Mouse (Mus musculus) forebrain, embryonic 13.5 days (tissue): ENCODE data around the gene Pramef17. TPM values are rescaled to one million over a fixed set of nuclear protein-coding genes. Genes with fewer than 3 reads are reported as not detected.
"Not testable (repeated sequence)": the region's sequence is repeated elsewhere in the genome, so short reads cannot be mapped to it uniquely, and the experiment has no call there.

Experiments
- ATAC-seq: fragments of 200-750 bp; cut with Nextera tagmentation; 2 replicates; pipeline ENCODE4 v1.8.0; 2017
- H3K27ac ChIP-seq: fragments of 300-500 bp; sonication (generic); 2 replicates; pipeline ENCODE4 v1.5.1; 2015; ENCODE audit warnings: inconsistent platforms, mild to moderate bottlenecking, moderate library complexity
- H3K27me3 ChIP-seq: fragments of 300-500 bp; sonication (generic); 2 replicates; pipeline ENCODE4 v1.6.1; 2015; ENCODE audit warnings: mild to moderate bottlenecking, inconsistent platforms
- H3K36me3 ChIP-seq: fragments of 300-500 bp; sonication (generic); 2 replicates; pipeline ENCODE4 v1.6.1; 2015; ENCODE audit warnings: mild to moderate bottlenecking, inconsistent platforms; ENCODE audit not compliant: poor library complexity, severe bottlenecking
- H3K4me1 ChIP-seq: fragments of 300-500 bp; sonication (generic); 2 replicates; pipeline ENCODE4 v1.6.1; 2015; ENCODE audit warnings: inconsistent platforms
- H3K4me2 ChIP-seq: fragments of 300-500 bp; sonication (generic); 2 replicates; pipeline ENCODE4 v1.6.1; 2015; ENCODE audit warnings: inconsistent platforms, mild to moderate bottlenecking, moderate library complexity
- H3K4me3 ChIP-seq: fragments of 300-500 bp; sonication (generic); 2 replicates; pipeline ENCODE4 v1.5.1; 2015; ENCODE audit warnings: mild to moderate bottlenecking, inconsistent platforms
- H3K9ac ChIP-seq: fragments of 300-500 bp; sonication (generic); 2 replicates; pipeline ENCODE4 v1.6.1; 2015; ENCODE audit warnings: mild to moderate bottlenecking, inconsistent platforms
- H3K9me3 ChIP-seq: fragments of 300-500 bp; sonication (generic); replicated peaks from 2 replicates; pipeline ENCODE4 v1.6.1; 2016; ENCODE audit warnings: inconsistent platforms
- WGBS: fragments of 180-500 bp; shearing (Covaris S2); methylation state at CpG from one replicate; pipeline ENCODE4 v1.1.7; 2015; 5-methylcytosine and 5-hydroxymethylcytosine counted together
- polyA plus RNA-seq: library from polyadenylated mRNA; unstranded; fragments of >200 nt; fragmentation: Nextera tagmentation; extraction: Ambion mirVana; gene quantifications from 2 replicates; pipeline ENCODE4 v1.2.1, GENCODE M21; 2015

Gene Pramef17
- not detected in 2 replicates for polyA plus RNA-seq

DNA sequence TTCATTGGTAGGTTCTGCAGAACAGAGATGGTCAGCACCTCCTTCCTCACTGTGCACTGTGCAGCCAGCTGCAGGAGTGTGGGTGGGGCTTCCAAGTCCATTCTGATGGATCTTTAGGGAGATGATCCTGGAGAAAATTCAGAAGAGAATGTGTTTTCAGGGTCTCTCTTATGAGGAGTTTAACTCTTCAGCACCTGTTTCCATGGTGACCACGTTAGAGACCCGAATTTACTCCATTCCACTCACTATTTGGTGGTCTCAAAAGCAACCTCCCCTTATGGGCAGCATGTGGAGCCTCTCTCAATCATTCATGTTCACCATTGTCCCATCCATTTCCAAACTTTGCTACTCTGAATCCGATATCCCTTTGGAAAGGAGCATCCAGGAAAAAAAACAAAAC lies at the start of gene Pramef17:
Gene Pramef17, minus strand, starts transcription at position 101 of the 400 bp plus-strand sequence.
- 56% methylated on average over 3 of the region's 3 CpGs for WGBS
- not testable (repeated sequence) for H3K4me3 ChIP-seq, H3K27me3 ChIP-seq, H3K9ac ChIP-seq, H3K36me3 ChIP-seq, H3K27ac ChIP-seq, H3K4me2 ChIP-seq, ATAC-seq, H3K4me1 ChIP-seq
- H3K9me3 ChIP-seq: peaks cover 19% of the 10 kb centered on the region; the same call in 1 of the 2 replicates

DNA sequence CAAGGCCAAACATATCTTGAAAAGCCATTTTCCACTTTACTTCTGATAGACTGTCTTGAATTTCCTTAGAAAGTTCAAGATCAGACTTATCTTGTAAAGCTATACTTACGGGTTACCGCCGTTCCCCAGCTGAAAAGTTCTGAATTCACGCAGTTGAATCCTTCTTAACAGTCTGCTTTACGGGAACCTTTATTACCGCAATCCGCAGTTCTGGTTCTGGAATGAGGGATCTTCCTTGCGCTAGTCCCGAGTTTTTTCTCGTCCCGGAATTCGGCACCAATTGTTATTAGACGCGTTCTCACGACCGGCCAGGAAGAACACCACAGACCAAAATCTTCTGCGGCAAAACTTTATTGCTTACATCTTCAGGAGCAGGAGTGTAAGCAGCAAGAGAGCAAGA lies 6.0 kb downstream of the Pramef17 start:
- not testable (repeated sequence) for H3K36me3 ChIP-seq, H3K9ac ChIP-seq, ATAC-seq, H3K27me3 ChIP-seq, H3K4me3 ChIP-seq, H3K9me3 ChIP-seq, H3K4me1 ChIP-seq, H3K4me2 ChIP-seq, H3K27ac ChIP-seq
- WGBS: 94% methylated on average over 17 of the region's 17 CpGs

DNA sequence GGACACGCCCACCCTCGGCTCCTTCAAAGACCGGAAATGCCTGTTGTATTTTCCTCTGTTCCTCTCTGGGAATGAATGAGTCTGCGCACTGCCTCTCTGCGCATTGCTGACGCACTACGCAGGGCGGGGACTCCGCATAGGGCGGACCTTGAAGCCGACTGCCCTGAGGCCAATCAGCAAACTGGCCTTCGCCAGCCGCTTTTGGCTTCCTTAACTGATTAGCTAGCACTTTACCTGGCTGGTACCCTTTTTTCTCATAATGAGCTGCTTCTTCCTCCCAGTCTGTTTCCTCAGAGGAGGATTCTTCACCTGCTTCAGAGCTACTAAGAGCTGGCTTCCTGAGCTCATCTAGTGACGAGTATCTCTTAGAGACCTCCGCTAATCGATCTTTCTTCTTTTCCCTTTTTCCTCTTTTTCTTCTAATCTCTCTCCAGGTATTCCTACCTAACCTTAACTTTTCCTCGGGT lies 6.7 kb downstream of the Pramef17 start:
- whole genome bisulfite sequencing: 91% methylated on average over 12 of the region's 17 CpGs

DNA sequence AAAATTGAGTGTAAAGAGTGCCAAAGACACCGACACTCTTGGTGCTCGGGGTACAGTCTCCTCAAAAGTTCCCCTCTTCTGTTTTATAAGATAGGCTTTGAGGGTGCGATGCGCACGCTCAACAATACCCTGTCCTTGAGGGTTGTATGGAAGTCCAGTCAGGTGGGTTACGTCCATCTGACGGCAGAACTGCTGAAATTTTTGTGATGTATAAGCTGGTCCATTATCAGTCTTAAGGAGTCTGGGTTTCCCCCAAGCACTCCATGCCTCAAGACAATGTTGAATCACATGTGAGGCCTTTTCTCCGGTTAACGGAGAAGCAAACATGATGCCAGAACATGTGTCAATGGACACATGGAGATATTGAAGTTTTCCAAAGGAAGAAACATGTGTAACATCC lies 8.4 kb downstream of the Pramef17 start:
- H3K4me1 ChIP-seq, ATAC-seq, H3K4me2 ChIP-seq, H3K27me3 ChIP-seq, H3K36me3 ChIP-seq, H3K4me3 ChIP-seq, H3K27ac ChIP-seq, H3K9me3 ChIP-seq, H3K9ac ChIP-seq: not testable (repeated sequence)
- WGBS: 95% methylated on average over 6 of the region's 9 CpGs

More for the DNA sequence above, 6.7 kb downstream of the Pramef17 start:
- H3K9me3 ChIP-seq, H3K4me2 ChIP-seq, H3K4me1 ChIP-seq, H3K4me3 ChIP-seq, H3K27ac ChIP-seq, H3K9ac ChIP-seq, ATAC-seq, H3K36me3 ChIP-seq, H3K27me3 ChIP-seq: not testable (repeated sequence)

DNA sequence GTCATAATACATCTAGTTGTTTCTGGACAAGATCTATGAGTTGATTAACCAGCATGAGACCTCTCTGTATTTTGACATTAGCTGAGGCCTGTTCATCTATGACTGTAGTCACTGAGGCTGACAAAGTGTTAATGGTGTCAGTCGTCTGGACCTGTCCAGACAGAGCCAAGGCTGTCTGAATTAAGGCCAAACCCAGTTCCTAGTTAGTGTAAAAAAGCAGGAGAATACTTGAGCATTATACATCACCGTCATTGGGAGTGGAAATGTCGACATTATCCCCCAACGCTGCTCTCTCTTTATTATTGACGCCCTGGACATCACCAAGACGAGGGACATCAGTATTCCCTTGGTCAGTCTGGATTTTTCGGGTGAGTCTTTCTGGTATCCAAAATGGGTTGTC lies 9.0 kb downstream of the Pramef17 start:
- not testable (repeated sequence) for H3K9ac ChIP-seq, H3K9me3 ChIP-seq, H3K4me2 ChIP-seq, H3K27me3 ChIP-seq, H3K36me3 ChIP-seq, H3K4me1 ChIP-seq, ATAC-seq, H3K4me3 ChIP-seq, H3K27ac ChIP-seq
- whole genome bisulfite sequencing: no CpG with 5 or more reads among the region's 7 CpGs

DNA sequence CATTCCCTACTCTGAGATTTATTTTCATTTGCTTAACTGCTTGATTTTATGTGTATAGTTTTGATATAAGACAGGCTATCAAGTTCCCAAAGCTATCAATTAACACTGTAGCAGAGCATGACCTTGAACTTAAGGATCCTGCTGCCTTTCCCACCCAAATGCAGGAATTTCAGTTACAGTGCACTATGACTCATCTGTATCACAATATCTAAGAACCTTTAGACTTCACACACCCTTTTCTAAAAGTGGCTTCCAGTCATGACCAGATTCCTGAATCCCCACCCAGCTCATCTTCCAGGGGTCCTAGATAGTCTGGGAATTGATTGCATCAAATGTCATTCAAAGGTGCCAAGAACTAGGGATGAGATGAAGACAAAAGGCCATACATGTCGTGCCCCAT lies 10.7 kb downstream of the Pramef17 start:
- not testable (repeated sequence) for H3K27ac ChIP-seq, H3K4me3 ChIP-seq, H3K4me2 ChIP-seq, H3K9me3 ChIP-seq, H3K4me1 ChIP-seq, H3K36me3 ChIP-seq, H3K27me3 ChIP-seq, H3K9ac ChIP-seq, ATAC-seq
- WGBS: 13% methylated on average over 1 of the region's 1 CpGs

DNA sequence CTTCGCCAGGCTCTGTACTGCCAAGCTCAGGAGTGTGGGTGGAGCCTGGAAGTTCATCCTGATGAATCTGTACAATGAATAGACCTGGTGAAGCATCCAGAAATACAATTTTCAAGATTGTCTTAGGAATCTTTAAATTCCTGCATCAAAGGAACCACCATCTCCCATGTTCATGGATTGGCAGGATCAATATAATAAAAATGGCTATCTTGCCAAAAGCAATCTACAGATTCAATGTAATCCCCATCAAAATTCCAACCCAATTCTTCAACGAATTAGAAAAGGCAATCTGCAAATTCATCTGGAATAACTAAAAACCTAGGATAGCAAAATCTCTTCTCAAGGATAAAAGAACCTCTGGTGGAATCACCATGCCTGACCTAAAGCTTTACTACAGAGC lies 27.3 kb downstream of the Pramef17 start, which contains the start of gene Gm13101:
Gene Gm13101, minus strand, starts transcription at position 101 of the 400 bp plus-strand sequence.
- not testable (repeated sequence) for H3K4me3 ChIP-seq, H3K4me2 ChIP-seq, H3K9me3 ChIP-seq, H3K27ac ChIP-seq, H3K27me3 ChIP-seq, ATAC-seq, H3K4me1 ChIP-seq, H3K36me3 ChIP-seq, H3K9ac ChIP-seq
- 48% methylated on average over 2 of the region's 2 CpGs for WGBS

DNA sequence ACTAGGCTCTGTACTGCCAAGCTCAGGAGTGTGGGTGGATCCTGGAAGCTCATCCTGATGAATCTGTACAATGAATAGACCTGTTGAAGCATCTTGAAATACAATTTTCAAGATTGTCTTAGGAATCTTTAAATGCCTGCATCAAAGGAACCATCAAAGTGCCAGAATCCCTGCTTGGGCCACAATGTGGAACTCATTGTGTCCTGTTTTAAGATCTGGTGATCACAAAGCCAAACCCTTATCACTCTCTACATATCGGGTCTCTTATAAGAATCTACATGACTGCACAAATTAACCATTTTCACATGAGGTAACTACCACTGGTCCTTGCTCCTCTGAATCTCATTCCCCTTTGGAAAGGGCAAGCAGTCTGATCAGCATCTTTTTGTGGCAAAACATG lies 43.3 kb downstream of the Pramef17 start, which contains the start of gene Pramef25:
Gene Pramef25, minus strand, starts transcription at position 101 of the 400 bp plus-strand sequence.
- not testable (repeated sequence) for H3K4me3 ChIP-seq, ATAC-seq, H3K9ac ChIP-seq, H3K36me3 ChIP-seq, H3K4me1 ChIP-seq, H3K27ac ChIP-seq, H3K27me3 ChIP-seq, H3K4me2 ChIP-seq
- 85% methylated on average over 1 of the region's 1 CpGs for WGBS
- H3K9me3 ChIP-seq: peaks cover 37% of the 10 kb centered on the region

Other genes with a start within 250 kb of the Pramef17 start
- gene Gm13023, start 205.0 kb downstream of the Pramef17 start, polyA plus RNA-seq: not detected in 2 replicates
- not detected in 2 replicates for gene Gm13084, start 178.3 kb downstream of the Pramef17 start, polyA plus RNA-seq
- gene Gm13103, start 147.9 kb downstream of the Pramef17 start, polyA plus RNA-seq: not detected in 2 replicates
- not detected in 2 replicates for gene Pramef6, start 94.0 kb downstream of the Pramef17 start, polyA plus RNA-seq
- not detected in 2 replicates for gene Pramef25, start 43.4 kb downstream of the Pramef17 start, polyA plus RNA-seq
- gene Gm13101, start 27.4 kb downstream of the Pramef17 start, polyA plus RNA-seq: not detected in 2 replicates
- gene Pramel4, start 64.8 kb upstream of the Pramef17 start, polyA plus RNA-seq: not detected in 2 replicates
- gene Gm13102, start 112.1 kb upstream of the Pramef17 start, polyA plus RNA-seq: not detected in 2 replicates
- gene Oog3, start 168.3 kb upstream of the Pramef17 start, polyA plus RNA-seq: not detected in 2 replicates
- gene Oog2, start 196.3 kb upstream of the Pramef17 start, polyA plus RNA-seq: not detected in 2 replicates
- gene C87977, start 218.9 kb upstream of the Pramef17 start, polyA plus RNA-seq: not detected in 2 replicates